Mouse (Mus musculus): Measurements from ENCODE around the gene Urad. TPM values are rescaled to one million over a fixed set of nuclear protein-coding genes. Genes with fewer than 3 reads are reported as not detected.

Urad gene
- polyA plus RNA-seq, 1 experiment from 2014 or later = not detected

DNA sequence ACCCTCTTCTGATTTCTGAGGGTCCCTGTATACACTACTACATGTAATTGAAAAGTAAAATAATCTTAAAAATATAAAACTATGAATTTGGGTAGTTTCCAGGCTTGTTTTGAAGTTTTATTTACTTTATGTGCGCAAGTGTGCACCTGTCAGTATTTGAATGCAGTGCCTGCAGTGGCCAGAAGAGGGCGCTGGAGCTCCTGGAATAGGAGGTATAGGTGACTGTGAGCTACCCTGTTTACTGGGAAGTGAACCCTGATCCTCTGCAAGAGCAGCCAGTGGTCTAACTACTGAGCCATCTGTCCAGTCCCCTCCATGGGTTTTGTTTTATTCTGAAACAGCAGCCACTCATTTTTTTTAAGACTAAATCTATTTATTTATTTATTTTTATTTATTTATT is 9.3 kb upstream of the Urad start:
- H3K4me1 ChIP-seq (replicated peaks; ENCODE audit: insufficient read depth, low read length) = no peaks in the 10 kb centered on the region
- H3K36me3 ChIP-seq (ENCODE audit: insufficient read depth, low read length) = no peaks in the 10 kb centered on the region
- ATAC-seq (replicated peaks; ENCODE audit: low FRiP score, low read depth) = no peak
- peak; percentile 77 for TF ChIP-seq CTCF (IDR thresholded peaks at IDR 0.05; ENCODE audit: low read depth)
- WGBS = 36% methylated on average over 2 of the region's 2 CpGs
- DNase-seq (ENCODE audit: low spot score) = peak; percentile 47
- no peak overlapping the region for H3K4me2 ChIP-seq (ENCODE audit: low read length)
- H3K9ac ChIP-seq (ENCODE audit: low read depth, low read length) = no peak overlapping the region
- H3K27ac ChIP-seq = no peak overlapping the region
- no peaks in the 10 kb centered on the region for H3K9me3 ChIP-seq (replicated peaks; ENCODE audit: low read length)
- no peak overlapping the region for H3K4me3 ChIP-seq (replicated peaks; ENCODE audit: low read depth, low read length)
- H3K27me3 ChIP-seq (ENCODE audit: insufficient read depth, low read length) = no peaks in the 10 kb centered on the region

DNA sequence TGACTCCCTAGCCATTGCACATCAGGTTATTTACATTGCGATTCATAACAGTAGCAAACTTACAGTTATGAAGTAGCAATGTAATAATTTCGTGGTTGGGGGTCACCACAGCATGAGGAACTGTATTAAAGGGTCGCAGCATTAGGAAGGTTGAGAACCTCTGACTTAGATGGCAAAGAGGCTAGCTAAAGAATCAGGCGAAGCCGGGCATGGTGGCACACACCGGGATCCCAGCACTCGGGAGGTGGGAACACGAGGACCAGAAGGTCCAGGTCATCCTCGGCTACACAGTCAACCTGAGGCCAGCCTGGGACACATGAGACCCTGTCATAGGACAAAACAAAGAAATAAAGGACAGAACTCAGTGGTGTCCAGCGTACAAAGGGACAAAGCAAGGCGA is 7.7 kb upstream of the Urad start:
- 89% methylated on average over 11 of the region's 11 CpGs for WGBS
- TF ChIP-seq CTCF (IDR thresholded peaks at IDR 0.05; ENCODE audit: low read depth) = no peak
- no peak overlapping the region for H3K4me2 ChIP-seq (ENCODE audit: low read length)

DNA sequence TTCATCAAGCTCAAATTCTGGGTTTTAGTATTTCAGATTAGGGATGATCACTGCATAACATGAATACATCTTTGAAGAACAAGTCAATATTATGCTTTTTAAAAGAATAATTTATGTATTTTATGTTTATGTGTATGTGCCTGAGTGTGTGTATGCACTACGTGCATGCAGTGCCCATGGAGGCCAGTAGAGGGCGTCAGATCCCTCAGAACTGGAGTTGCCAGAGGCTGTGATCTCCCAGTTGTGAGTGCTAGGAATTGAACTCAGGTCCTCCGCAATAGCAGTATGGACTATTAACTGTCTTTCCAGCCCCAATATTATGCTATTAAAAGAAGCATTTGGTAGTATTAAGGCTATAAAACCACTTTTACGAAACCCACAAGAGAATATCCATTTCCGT is 5.4 kb upstream of the Urad start:
- H3K27ac ChIP-seq = no peak overlapping the region
- no peaks in the 10 kb centered on the region for H3K4me1 ChIP-seq (replicated peaks; ENCODE audit: insufficient read depth, low read length)
- 89% methylated on average over 5 of the region's 5 CpGs for WGBS
- no peak overlapping the region for H3K4me2 ChIP-seq (ENCODE audit: low read length)
- no peaks in the 10 kb centered on the region for H3K36me3 ChIP-seq (ENCODE audit: insufficient read depth, low read length)
- H3K9ac ChIP-seq (ENCODE audit: low read depth, low read length) = no peak overlapping the region
- H3K27me3 ChIP-seq (ENCODE audit: insufficient read depth, low read length) = no peaks in the 10 kb centered on the region; the same call in 1 of the 2 replicates
- no peak overlapping the region for H3K4me3 ChIP-seq (replicated peaks; ENCODE audit: low read depth, low read length)
- DNase-seq (ENCODE audit: low spot score) = no peak
- no peak for ATAC-seq (replicated peaks; ENCODE audit: low FRiP score, low read depth)
- no peaks in the 10 kb centered on the region for H3K9me3 ChIP-seq (replicated peaks; ENCODE audit: low read length)
- peak; percentile 9; the same call in 1 of the 2 replicates for TF ChIP-seq CTCF (IDR thresholded peaks at IDR 0.05; ENCODE audit: low read depth)

More for the DNA sequence above, 7.7 kb upstream of the Urad start:
- H3K27ac ChIP-seq = no peak overlapping the region
- no peak overlapping the region for H3K9ac ChIP-seq (ENCODE audit: low read depth, low read length)
- DNase-seq (ENCODE audit: low spot score) (no peak), ATAC-seq (replicated peaks; ENCODE audit: low FRiP score, low read depth) (no peak)
- H3K9me3 ChIP-seq (replicated peaks; ENCODE audit: low read length) = no peaks in the 10 kb centered on the region
- H3K27me3 ChIP-seq (ENCODE audit: insufficient read depth, low read length) = no peaks in the 10 kb centered on the region
- no peaks in the 10 kb centered on the region for H3K4me1 ChIP-seq (replicated peaks; ENCODE audit: insufficient read depth, low read length)
- no peaks in the 10 kb centered on the region for H3K36me3 ChIP-seq (ENCODE audit: insufficient read depth, low read length)
- no peak overlapping the region for H3K4me3 ChIP-seq (replicated peaks; ENCODE audit: low read depth, low read length)

DNA sequence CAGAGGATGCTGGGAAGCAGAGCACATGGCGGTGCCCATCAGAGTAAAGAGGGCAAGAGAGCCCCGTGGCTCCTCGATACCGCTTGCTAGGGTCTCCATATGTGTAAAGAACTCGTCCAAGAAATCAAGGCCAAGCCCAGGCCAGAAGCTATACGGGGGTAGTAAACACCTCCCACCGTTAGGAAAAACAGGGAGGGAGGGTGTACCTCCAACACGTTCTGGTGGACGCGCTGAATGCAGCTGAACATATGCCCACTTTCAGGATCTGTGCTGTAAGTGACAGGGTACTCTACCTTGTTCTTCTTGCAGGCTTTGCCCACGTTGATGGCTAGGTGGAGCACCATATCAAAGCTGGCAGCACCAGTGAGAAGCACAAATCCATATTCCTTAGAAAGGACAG is 3.7 kb upstream of the Urad start:
- Histone ChIP-seq H3K27ac (no peak overlapping the region), H3K4me2 (ENCODE audit: low read length) (no peak overlapping the region), H3K27me3 (ENCODE audit: insufficient read depth, low read length) (peaks cover 4% of the 10 kb centered on the region; the same call in 1 of the 2 replicates), H3K9me3 (replicated peaks; ENCODE audit: low read length) (no peaks in the 10 kb centered on the region), H3K9ac (ENCODE audit: low read depth, low read length) (no peak overlapping the region), H3K4me1 (replicated peaks; ENCODE audit: insufficient read depth, low read length) (no peaks in the 10 kb centered on the region), H3K4me3 (replicated peaks; ENCODE audit: low read depth, low read length) (no peak overlapping the region), H3K36me3 (ENCODE audit: insufficient read depth, low read length) (no peaks in the 10 kb centered on the region)
- no peak for TF ChIP-seq CTCF (IDR thresholded peaks at IDR 0.05; ENCODE audit: low read depth)
- no peak for DNase-seq (ENCODE audit: low spot score)
- WGBS = 68% methylated on average over 11 of the region's 11 CpGs
- ATAC-seq (replicated peaks; ENCODE audit: low FRiP score, low read depth) = no peak

DNA sequence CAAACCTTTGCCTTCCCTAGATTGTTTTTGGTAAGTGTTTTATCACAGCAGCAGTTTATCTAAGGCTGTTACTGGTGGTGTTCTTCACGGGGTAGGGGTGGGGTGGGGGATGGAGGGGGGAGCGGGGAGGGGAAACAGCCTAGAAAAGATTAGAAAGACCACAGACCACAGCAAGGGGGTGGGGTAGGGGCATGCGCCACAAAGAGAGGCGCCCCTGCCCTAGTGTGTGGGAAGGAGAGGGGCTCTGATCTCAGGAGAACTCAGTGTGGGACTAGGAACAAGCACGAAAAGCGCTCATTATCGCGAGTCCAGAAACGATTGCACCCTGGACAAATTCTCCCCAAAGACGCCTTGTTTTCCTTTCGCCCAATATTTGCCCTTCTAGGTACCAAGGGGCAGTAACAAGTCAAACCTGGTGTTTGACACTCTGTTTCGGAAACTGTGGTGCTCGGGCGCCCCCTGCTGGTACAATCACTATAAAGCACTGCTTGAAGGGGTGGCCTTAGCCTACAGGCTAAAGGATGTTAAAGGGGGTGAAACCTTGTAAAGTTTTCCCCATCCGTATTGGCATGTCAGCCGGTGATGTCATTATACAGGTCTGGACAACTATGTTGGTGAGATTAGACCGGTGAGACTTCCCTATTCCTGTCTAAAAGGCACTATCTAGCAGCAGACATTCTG is 1.1 kb upstream of the Urad start:
- H3K4me2 ChIP-seq (ENCODE audit: low read length) = no peak overlapping the region
- H3K9me3 ChIP-seq (replicated peaks; ENCODE audit: low read length) = no peaks in the 10 kb centered on the region
- no peaks in the 10 kb centered on the region for H3K4me1 ChIP-seq (replicated peaks; ENCODE audit: insufficient read depth, low read length)
- no peak overlapping the region for H3K4me3 ChIP-seq (replicated peaks; ENCODE audit: low read depth, low read length)
- H3K27me3 ChIP-seq (ENCODE audit: insufficient read depth, low read length) = peaks cover 5% of the 10 kb centered on the region
- TF ChIP-seq CTCF (IDR thresholded peaks at IDR 0.05; ENCODE audit: low read depth) = peak; percentile 82
- H3K36me3 ChIP-seq (ENCODE audit: insufficient read depth, low read length) = no peaks in the 10 kb centered on the region
- H3K27ac ChIP-seq = no peak overlapping the region
- no peak overlapping the region for H3K9ac ChIP-seq (ENCODE audit: low read depth, low read length)
- peak; percentile 77 for DNase-seq (ENCODE audit: low spot score)
- 15% methylated on average over 17 of the region's 17 CpGs for WGBS
- ATAC-seq (replicated peaks; ENCODE audit: low FRiP score, low read depth) = no peak

DNA sequence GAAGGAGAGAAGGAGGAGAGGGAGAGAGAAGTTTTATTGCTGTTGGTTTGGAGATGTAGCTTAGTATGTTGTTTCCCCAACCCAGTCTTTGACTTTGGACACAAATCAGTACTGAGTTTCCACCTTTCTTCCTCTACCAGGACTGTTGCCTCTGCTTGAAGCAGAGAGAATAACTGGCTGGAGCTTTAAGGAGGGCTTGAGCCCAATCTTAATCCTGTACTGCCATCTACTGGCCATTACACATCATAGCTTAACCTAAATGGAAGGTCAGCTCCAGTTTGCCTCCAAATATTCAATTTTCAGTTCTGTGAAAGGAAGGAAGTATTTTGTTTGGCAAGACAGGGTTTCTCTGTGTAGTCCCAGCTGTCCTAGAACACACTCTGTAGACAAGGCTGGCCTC is 2.6 kb downstream of the Urad start:
- Histone ChIP-seq H3K4me2 (ENCODE audit: low read length) (no peak overlapping the region), H3K4me3 (replicated peaks; ENCODE audit: low read depth, low read length) (no peak overlapping the region), H3K27ac (no peak overlapping the region), H3K9ac (ENCODE audit: low read depth, low read length) (no peak overlapping the region), H3K4me1 (replicated peaks; ENCODE audit: insufficient read depth, low read length) (no peaks in the 10 kb centered on the region), H3K27me3 (ENCODE audit: insufficient read depth, low read length) (peaks cover 42% of the 10 kb centered on the region), H3K36me3 (ENCODE audit: insufficient read depth, low read length) (no peaks in the 10 kb centered on the region), H3K9me3 (replicated peaks; ENCODE audit: low read length) (no peaks in the 10 kb centered on the region)
- ATAC-seq (replicated peaks; ENCODE audit: low FRiP score, low read depth) (peak; percentile 51; the same call in 1 of the 2 replicates), DNase-seq (ENCODE audit: low spot score) (peak; percentile 97)
- peak; percentile 93 for TF ChIP-seq CTCF (IDR thresholded peaks at IDR 0.05; ENCODE audit: low read depth)

DNA sequence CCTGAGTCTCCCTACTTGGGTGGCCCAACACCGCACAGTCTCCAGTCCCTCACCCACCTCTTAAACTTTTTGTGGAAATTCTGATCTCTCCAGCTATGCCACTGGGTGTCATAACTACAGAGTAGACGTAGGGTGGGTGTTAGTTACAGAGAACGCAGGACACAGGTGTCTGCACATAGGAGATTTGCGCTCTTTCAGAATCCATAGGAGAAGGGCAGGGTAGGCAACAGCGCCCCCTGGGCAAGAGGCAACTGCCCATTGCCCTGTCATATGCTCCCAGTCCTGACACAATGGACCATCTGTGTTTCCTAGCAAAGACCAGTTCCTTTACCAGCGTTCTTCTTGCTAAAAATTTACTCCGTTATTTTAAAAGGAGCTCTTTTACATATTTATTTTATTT is 4.2 kb downstream of the Urad start:
- peak; percentile 40 for TF ChIP-seq CTCF (IDR thresholded peaks at IDR 0.05; ENCODE audit: low read depth)
- Histone ChIP-seq H3K9me3 (replicated peaks; ENCODE audit: low read length) (no peaks in the 10 kb centered on the region), H3K36me3 (ENCODE audit: insufficient read depth, low read length) (no peaks in the 10 kb centered on the region), H3K27me3 (ENCODE audit: insufficient read depth, low read length) (peaks cover 58% of the 10 kb centered on the region), H3K9ac (ENCODE audit: low read depth, low read length) (no peak overlapping the region), H3K4me1 (replicated peaks; ENCODE audit: insufficient read depth, low read length) (no peaks in the 10 kb centered on the region), H3K4me3 (replicated peaks; ENCODE audit: low read depth, low read length) (no peak overlapping the region), H3K4me2 (ENCODE audit: low read length) (no peak overlapping the region), H3K27ac (no peak overlapping the region)
- 32% methylated on average over 7 of the region's 7 CpGs for WGBS
- DNase-seq (ENCODE audit: low spot score) (no peak), ATAC-seq (replicated peaks; ENCODE audit: low FRiP score, low read depth) (no peak)

Measured in kidney, postnatal 0 days (tissue).